Mouse (Mus musculus): ENCODE data around the gene Camkv. TPM values are rescaled to one million over a fixed set of nuclear protein-coding genes. Genes with fewer than 3 reads are reported as not detected.

The Camkv gene
- total RNA-seq, 2 experiments from 2014 or later = 509 to 559 TPM

GRCm38 (mm10) chr9:107984754-107985055 lies 49.2 kb downstream of the Camkv start:
- no peak for DNase-seq (ENCODE audit: extremely low spot score in 1 of 2, low spot score in 1 of 2)

GRCm38 (mm10) chr9:107985131-107986119 lies 50.0 kb downstream of the Camkv start, which contains the start of gene Inka1:
Gene Inka1 (minus strand): TSS chr9:107985879.
- peak; percentile 56 to 70 for DNase-seq (ENCODE audit: extremely low spot score in 1 of 2, low spot score in 1 of 2)

GRCm38 (mm10) chr9:107986376-107986775 lies 50.9 kb downstream of the Camkv start:
- peak; percentile 67 to 73 for DNase-seq (ENCODE audit: extremely low spot score in 1 of 2, low spot score in 1 of 2)

GRCm38 (mm10) chr9:107987950-107988349 lies 52.5 kb downstream of the Camkv start:
- no peak for DNase-seq (ENCODE audit: extremely low spot score in 1 of 2, low spot score in 1 of 2)

- no peak for DNase-seq (ENCODE audit: extremely low spot score in 1 of 2, low spot score in 1 of 2)
These were observed 56.7 kb downstream of the Camkv start, which contains the start of gene Cdhr4 for GRCm38 (mm10) chr9:107992197-107992596. Gene Cdhr4 (plus strand): TSS chr9:107992497.

- no peak for DNase-seq (ENCODE audit: extremely low spot score in 1 of 2, low spot score in 1 of 2)
These were observed 57.5 kb downstream of the Camkv start for GRCm38 (mm10) chr9:107993013-107993412.

GRCm38 (mm10) chr9:107994464-107994863 lies 59.0 kb downstream of the Camkv start:
- no peak for DNase-seq (ENCODE audit: extremely low spot score in 1 of 2, low spot score in 1 of 2)

GRCm38 (mm10) chr9:107995513-107995912 lies 60.0 kb downstream of the Camkv start:
- DNase-seq (ENCODE audit: extremely low spot score in 1 of 2, low spot score in 1 of 2) = no peak

GRCm38 (mm10) chr9:107996049-107996448 lies 60.6 kb downstream of the Camkv start, which contains the start of gene Gm20662:
Gene Gm20662 (plus strand): TSS chr9:107996349.
- DNase-seq (ENCODE audit: extremely low spot score in 1 of 2, low spot score in 1 of 2) = no peak

Other genes with a start within 250 kb of the Camkv start
- 1 to 10 TPM; 2.9 to 4.2 TPM for gene Sema3f, start 225.2 kb upstream of the Camkv start, total RNA-seq (2021)
- 100 to 1,000 TPM; 117 to 159 TPM for gene Rbm5, start 164.7 kb upstream of the Camkv start, total RNA-seq (2021)
- 10 to 100 TPM; 52.3 to 59.6 TPM for gene Rbm6, start 62.4 kb upstream of the Camkv start, total RNA-seq (2021)
- gene Mon1a, start 47.5 kb upstream of the Camkv start, total RNA-seq (2021) = 10 to 100 TPM; 24.4 to 25.1 TPM
- gene Mst1r, start 28.8 kb upstream of the Camkv start, total RNA-seq (2021) = 1 to 10 TPM; 1.6 to 2.6 TPM
- gene Actl11, start 7.2 kb upstream of the Camkv start, total RNA-seq (2021) = not detected
- gene Traip, start 14.5 kb downstream of the Camkv start, total RNA-seq (2021) = 10 to 100 TPM; 17.2 to 19.1 TPM
- gene Uba7, start 39.8 kb downstream of the Camkv start, total RNA-seq (2021) = 1 to 10 TPM; 3.8 to 5.2 TPM
- gene Gm20661, start 47.4 kb downstream of the Camkv start, total RNA-seq (2021) = 1 to 10 TPM; 1.0 to 1.4 TPM
- 10 to 100 TPM; 12.0 to 13.6 TPM for gene Inka1, start 50.2 kb downstream of the Camkv start, total RNA-seq (2021)
- 1 to 10 TPM; 3.3 to 5.3 TPM for gene Cdhr4, start 56.8 kb downstream of the Camkv start, total RNA-seq (2021)
- 1 to 10 TPM in 1 of 2 experiments, not detected in 1; 3.5 TPM for gene Gm20662, start 60.7 kb downstream of the Camkv start, total RNA-seq (2021)
- 100 to 1,000 TPM; 220 to 228 TPM for gene Ip6k1, start 66.8 kb downstream of the Camkv start, total RNA-seq (2021)
- gene Gmppb, start 113.6 kb downstream of the Camkv start, total RNA-seq (2021) = 10 to 100 TPM; 14.5 to 17.2 TPM
- gene Amigo3, start 117.5 kb downstream of the Camkv start, total RNA-seq (2021) = 1 to 10 TPM; 2.0 to 2.2 TPM
- gene Mst1, start 144.8 kb downstream of the Camkv start, total RNA-seq (2021) = not detected
- 10 to 100 TPM; 95.1 to 97.3 TPM for gene Rnf123, start 147.7 kb downstream of the Camkv start, total RNA-seq (2021)
- gene Apeh, start 158.9 kb downstream of the Camkv start, total RNA-seq (2021) = 10 to 100 TPM; 32.0 to 32.7 TPM